Mouse (Mus musculus) cortical plate, adult 2 months (tissue): ENCODE measurements around the gene Rdh16f1.
"Not testable (repeated sequence)": the region's sequence is repeated elsewhere in the genome, so short reads cannot be mapped to it uniquely, and the experiment has no call there.

Source experiments
- CTCF ChIP-seq: fragments of 200-500 bp; IDR thresholded peaks from 2 replicates; pipeline ENCODE4 v1.5.1; 2011; ENCODE audit warnings: mild to moderate bottlenecking, control low read depth, low read length; ENCODE audit not compliant: insufficient read depth; ENCODE audit errors: extremely low read depth
- POLR2A ChIP-seq: fragments of 200-500 bp; IDR thresholded peaks from 2 replicates; pipeline ENCODE4 v1.6.1; 2011; ENCODE audit warnings: mild to moderate bottlenecking, low read length, control low read depth; ENCODE audit not compliant: insufficient read depth; ENCODE audit errors: extremely low read depth

GRCm38 (mm10) chr10:127837793-127838192 is 78.2 kb downstream of the Rdh16f1 start:
- not testable (repeated sequence) for TF ChIP-seq POLR2A, CTCF
